Comparison of ENCODE assay signal across 20 mouse cellular contexts in genomic region chr8:89859813-89860212, GRCm38 (mm10).
DNase-seq lines count a peak whose midpoint lies in the region; ATAC-seq and TF ChIP-seq lines count a peak whose summit lies in the region.
"Had no signal": no experiment of that assay in that cellular context is flagged by ENCODE, and none has a peak within 500 bp of the region (broad histone marks: within the 10 kb centered on the region; RNA-seq: fewer than 3 reads in every experiment).

No protein-coding gene starts in this region.

- WGBS in hindbrain, postnatal 0 days, result 89% methylated on average over 3 of the region's 3 CpGs
- whole genome bisulfite sequencing in hindbrain, embryonic 11.5 days, result 98% methylated on average over 3 of the region's 3 CpGs

- H3K9ac ChIP-seq in hindbrain, postnatal 0 days (replicated peaks; ENCODE audit: low read length), result no peak overlapping the region
- no peak overlapping the region for H3K9ac ChIP-seq in hindbrain, embryonic 11.5 days (ENCODE audit: low read depth, low read length)
- H3K9ac ChIP-seq: hindbrain, embryonic 13.5 days; intestine, embryonic 15.5 days; kidney, embryonic 15.5 days; liver, embryonic 15.5 days; neural tube, embryonic 12.5 days; stomach, embryonic 15.5 days had no signal

- no peaks in the 10 kb centered on the region for H3K4me1 ChIP-seq in hindbrain, postnatal 0 days (ENCODE audit: insufficient read depth, low read length)
- H3K4me1 ChIP-seq in hindbrain, embryonic 11.5 days (replicated peaks; ENCODE audit: control insufficient read depth, insufficient read depth, low read length), result no peaks in the 10 kb centered on the region
- H3K4me1 ChIP-seq: intestine, embryonic 15.5 days; kidney, embryonic 15.5 days; liver, embryonic 15.5 days; neural tube, embryonic 12.5 days; stomach, embryonic 15.5 days had no signal

- H3K9me3 ChIP-seq in hindbrain, postnatal 0 days (ENCODE audit: low read length), result no peaks in the 10 kb centered on the region
- no peaks in the 10 kb centered on the region for H3K9me3 ChIP-seq in hindbrain, embryonic 11.5 days (ENCODE audit: control insufficient read depth, low read length)
- H3K9me3 ChIP-seq: hindbrain, embryonic 13.5 days; intestine, embryonic 15.5 days; kidney, embryonic 15.5 days; liver, embryonic 15.5 days; neural tube, embryonic 12.5 days; stomach, embryonic 15.5 days had no signal

- H3K4me2 ChIP-seq in hindbrain, postnatal 0 days (ENCODE audit: low read depth, low read length), result no peak overlapping the region
- no peak overlapping the region for H3K4me2 ChIP-seq in hindbrain, embryonic 11.5 days (replicated peaks; ENCODE audit: low read depth, low read length)
- H3K4me2 ChIP-seq: hindbrain, embryonic 13.5 days; intestine, embryonic 15.5 days; kidney, embryonic 15.5 days; liver, embryonic 15.5 days; midbrain, embryonic 11.5 days; neural tube, embryonic 12.5 days; stomach, embryonic 15.5 days had no signal

- H3K27ac ChIP-seq in hindbrain, postnatal 0 days, result 0 out of 2 replicates have a peak overlapping the region, but pooled peaks have one; percentile 32
- H3K27ac ChIP-seq in hindbrain, embryonic 11.5 days (ENCODE audit: low read depth, low read length), result no peak overlapping the region
- H3K27ac ChIP-seq: hindbrain, embryonic 13.5 days; intestine, embryonic 15.5 days; kidney, embryonic 15.5 days; liver, embryonic 15.5 days; neural tube, embryonic 12.5 days; stomach, embryonic 15.5 days had no signal

- H3K4me3 ChIP-seq in hindbrain, postnatal 0 days (ENCODE audit: low read length), result no peak overlapping the region
- no peak overlapping the region for H3K4me3 ChIP-seq in hindbrain, embryonic 11.5 days (ENCODE audit: low read depth, low read length)
- H3K4me3 ChIP-seq: hindbrain, embryonic 13.5 days; intestine, embryonic 15.5 days; kidney, embryonic 15.5 days; liver, embryonic 15.5 days; neural tube, embryonic 12.5 days; stomach, embryonic 15.5 days had no signal

- no peak for DNase-seq in hindbrain, postnatal 0 days (ENCODE audit: low spot score)
- no peak for DNase-seq in hindbrain, embryonic 11.5 days (ENCODE audit: low spot score)
- peak; percentile 60 to 74 for DNase-seq in frontal cortex, adult 2 months (ENCODE audit: extremely low spot score in 1 of 2, low spot score in 1 of 2)
- peak; percentile 6 to 56 for DNase-seq in left cerebral cortex, adult 8-10 months (ENCODE audit: low spot score in 2 of 2)
- DNase-seq in right cerebral cortex, postnatal 14 days, result peak; percentile 8
- DNase-seq in urinary bladder, postnatal 14 days (ENCODE audit: low spot score), result no peak
- DNase-seq in thymus, postnatal 25 days, result no peak
- DNase-seq: B cell, adult 2 months; cerebellum, postnatal 10 days; gastrocnemius, postnatal 25 days; heart, postnatal 10 days; spleen, adult 18-20 months had no signal

- H3K27me3 ChIP-seq in hindbrain, postnatal 0 days (ENCODE audit: insufficient read depth, low read length), result no peaks in the 10 kb centered on the region
- H3K27me3 ChIP-seq in hindbrain, embryonic 11.5 days (ENCODE audit: control insufficient read depth, insufficient read depth, low read length), result no peaks in the 10 kb centered on the region
- H3K27me3 ChIP-seq: hindbrain, embryonic 13.5 days; intestine, embryonic 15.5 days; kidney, embryonic 15.5 days; liver, embryonic 15.5 days; neural tube, embryonic 12.5 days; stomach, embryonic 15.5 days had no signal

- no peak for TF ChIP-seq CTCF in hindbrain, postnatal 0 days (IDR thresholded peaks at IDR 0.05; ENCODE audit: low read depth)

- no peaks in the 10 kb centered on the region for H3K36me3 ChIP-seq in hindbrain, postnatal 0 days (ENCODE audit: insufficient read depth, low read length)
- H3K36me3 ChIP-seq in hindbrain, embryonic 11.5 days (ENCODE audit: control insufficient read depth, insufficient read depth, low read length), result no peaks in the 10 kb centered on the region
- H3K36me3 ChIP-seq: hindbrain, embryonic 13.5 days; intestine, embryonic 15.5 days; kidney, embryonic 15.5 days; liver, embryonic 15.5 days; neural tube, embryonic 12.5 days; stomach, embryonic 15.5 days had no signal

- no peak for ATAC-seq in hindbrain, postnatal 0 days
- no peak for ATAC-seq in hindbrain, embryonic 11.5 days (ENCODE audit: low FRiP score)
- ATAC-seq in megakaryocyte, adult 5-6 weeks (ENCODE audit: poor library complexity, severe bottlenecking), result no peak
- ATAC-seq: intestine, embryonic 15.5 days had no signal

Comparison
In these comparisons a context has a peak if more than half of its experiments do, and no peak if none do; other contexts are left out.
1. DNase-seq: peak in frontal cortex, adult 2 months (2 of 2), left cerebral cortex, adult 8-10 months (2 of 2) and right cerebral cortex, postnatal 14 days (single experiment); none in hindbrain, postnatal 0 days (single experiment), hindbrain, embryonic 11.5 days (single experiment), urinary bladder, postnatal 14 days (single experiment) and thymus, postnatal 25 days (single experiment).